Mouse (Mus musculus) retina, embryonic 14.5 days (tissue): ENCODE measurements around the gene Alyref.
"Not testable (repeated sequence)": the region's sequence is repeated elsewhere in the genome, so short reads cannot be mapped to it uniquely, and the experiment has no call there.

Experiments
- DNase-seq: peaks from one replicate; pipeline ENCODE4 v3.0.0-alpha.2; 2015; ENCODE audit warnings: low spot score

The Alyref gene

GRCm38 (mm10) chr11:120603545-120603944 lies 5.4 kb upstream of the Alyref start:
- DNase-seq: no peak

- DNase-seq: no peak
These were observed 2.6 kb upstream of the Alyref start for GRCm38 (mm10) chr11:120600716-120601115.

GRCm38 (mm10) chr11:120598990-120599549 lies 905 bp upstream of the Alyref start:
- no peak for DNase-seq

- DNase-seq: no peak
These were observed 627 bp downstream of the Alyref start for GRCm38 (mm10) chr11:120597240-120598235.

- DNase-seq: no peak
These were observed 9.6 kb downstream of the Alyref start for GRCm38 (mm10) chr11:120588531-120588930.

GRCm38 (mm10) chr11:120583937-120584336 lies 14.2 kb downstream of the Alyref start:
- DNase-seq: no peak

- not testable (repeated sequence) for DNase-seq
These were observed 15.2 kb downstream of the Alyref start for GRCm38 (mm10) chr11:120582982-120583293.

- peak; percentile 48 for DNase-seq
These were observed 15.7 kb downstream of the Alyref start for GRCm38 (mm10) chr11:120582268-120582981.

GRCm38 (mm10) chr11:120581490-120582267 lies 16.5 kb downstream of the Alyref start, which contains the start of gene Arhgdia:
Arhgdia (minus strand) TSS chr11:120581624.
- peak; percentile 89 for DNase-seq

- DNase-seq: peak; percentile 45
These were observed 17.3 kb downstream of the Alyref start for GRCm38 (mm10) chr11:120580871-120581331.

GRCm38 (mm10) chr11:120580190-120580589 lies 18.0 kb downstream of the Alyref start:
- DNase-seq: no peak

- peak; percentile 93 for DNase-seq
These were observed 18.7 kb downstream of the Alyref start for GRCm38 (mm10) chr11:120579316-120580107.

GRCm38 (mm10) chr11:120578694-120579243 lies 19.4 kb downstream of the Alyref start:
- no peak for DNase-seq

- no peak for DNase-seq
These were observed 20.0 kb downstream of the Alyref start for GRCm38 (mm10) chr11:120578024-120578693.

GRCm38 (mm10) chr11:120577211-120578023 lies 20.7 kb downstream of the Alyref start:
- DNase-seq: peak; percentile 54

GRCm38 (mm10) chr11:120576365-120576981 lies 21.7 kb downstream of the Alyref start:
- no peak for DNase-seq

GRCm38 (mm10) chr11:120575940-120576339 lies 22.2 kb downstream of the Alyref start:
- DNase-seq: no peak

GRCm38 (mm10) chr11:120575046-120575445 lies 23.1 kb downstream of the Alyref start:
- DNase-seq: no peak

GRCm38 (mm10) chr11:120574278-120574600 lies 23.9 kb downstream of the Alyref start:
- DNase-seq: no peak
